Mouse (Mus musculus) stomach, embryonic 14.5 days (tissue): ENCODE results near the gene Ecm2. TPM values are rescaled to one million over a fixed set of nuclear protein-coding genes. Genes with fewer than 3 reads are reported as not detected.
A peak's percentile ranks its signal among the peaks of the same experiment; 100 is the strongest.

Source experiments
- ATAC-seq: fragments of 200-750 bp; cut with Nextera tagmentation; 2 replicates; pipeline ENCODE4 v1.8.0; 2017; ENCODE audit warnings: low read depth, moderate TSS enrichment; ENCODE audit not compliant: insufficient number of reproducible peaks, insufficient read depth, low FRiP score
- H3K27ac ChIP-seq: fragments of 300-500 bp; sonication (generic); 2 replicates; pipeline ENCODE4 v1.5.1; 2014; ENCODE audit warnings: mild to moderate bottlenecking, low read length, moderate library complexity, mixed read lengths
- H3K27me3 ChIP-seq: fragments of 300-500 bp; sonication (generic); 2 replicates; pipeline ENCODE4 v1.6.1; 2014; ENCODE audit warnings: low read length, control low read depth, mixed read lengths; ENCODE audit not compliant: control insufficient read depth, insufficient read depth
- H3K36me3 ChIP-seq: fragments of 300-500 bp; sonication (generic); 2 replicates; pipeline ENCODE4 v1.6.1; 2014; ENCODE audit warnings: mild to moderate bottlenecking, control low read depth, low read length, moderate library complexity, mixed read lengths; ENCODE audit not compliant: control insufficient read depth, insufficient read depth
- H3K4me1 ChIP-seq: fragments of 300-500 bp; sonication (generic); 2 replicates; pipeline ENCODE4 v1.6.1; 2014; ENCODE audit warnings: low read length, control low read depth, mixed read lengths; ENCODE audit not compliant: control insufficient read depth, insufficient read depth
- H3K4me2 ChIP-seq: fragments of 300-500 bp; sonication (generic); replicated peaks from 2 replicates; pipeline ENCODE4 v1.6.1; 2014; ENCODE audit warnings: low read depth, low read length, control low read depth
- H3K4me3 ChIP-seq: fragments of 300-500 bp; sonication (generic); 2 replicates; pipeline ENCODE4 v1.5.1; 2014; ENCODE audit warnings: low read depth, low read length, control low read depth
- H3K9ac ChIP-seq: fragments of 300-500 bp; sonication (generic); replicated peaks from 2 replicates; pipeline ENCODE4 v1.6.1; 2014; ENCODE audit warnings: low read depth, mild to moderate bottlenecking, control low read depth, low read length, moderate library complexity, mixed read lengths
- H3K9me3 ChIP-seq: fragments of 300-500 bp; sonication (generic); 2 replicates; pipeline ENCODE4 v1.6.1; 2016; ENCODE audit warnings: low read depth, low read length, control low read depth; ENCODE audit not compliant: control insufficient read depth
- WGBS: fragments of 180-500 bp; shearing (Covaris S2); extraction: QIAGEN DNeasy Blood & Tissue Kit; methylation state at CpG from one replicate; pipeline ENCODE4 v1.1.7; 2014; 5-methylcytosine and 5-hydroxymethylcytosine counted together
- polyA plus RNA-seq: library from polyadenylated mRNA; unstranded; fragments of >200 nt; fragmentation: Nextera tagmentation; extraction: Ambion mirVana; gene quantifications from 2 replicates; pipeline ENCODE4 v1.2.1, GENCODE M21; 2014

Ecm2 gene
- polyA plus RNA-seq, 1 experiment from 2014 or later = 0.88 TPM

- 62% methylated on average over 5 of the region's 5 CpGs for WGBS
- no peaks in the 10 kb centered on the region for H3K36me3 ChIP-seq
- no peak overlapping the region for H3K4me2 ChIP-seq
- no peak overlapping the region for H3K9ac ChIP-seq
- H3K4me1 ChIP-seq = peaks cover 18% of the 10 kb centered on the region; the same call in 1 of the 2 replicates
- no peaks in the 10 kb centered on the region for H3K9me3 ChIP-seq
- ATAC-seq = no peak
- no peak overlapping the region for H3K4me3 ChIP-seq
- H3K27me3 ChIP-seq = no peaks in the 10 kb centered on the region
- H3K27ac ChIP-seq = peak overlapping the region; percentile 80
Measured at GRCm38 (mm10) chr13:49480551-49480950, 24.1 kb upstream of the Ecm2 start.

- Histone ChIP-seq H3K4me2 (no peak overlapping the region), H3K27me3 (no peaks in the 10 kb centered on the region), H3K9ac (no peak overlapping the region), H3K4me3 (no peak overlapping the region), H3K27ac (no peak overlapping the region), H3K9me3 (no peaks in the 10 kb centered on the region), H3K36me3 (no peaks in the 10 kb centered on the region), H3K4me1 (peaks cover 3% of the 10 kb centered on the region; the same call in 1 of the 2 replicates)
- WGBS = 77% methylated on average over 5 of the region's 5 CpGs
- ATAC-seq = no peak
Measured at GRCm38 (mm10) chr13:49485388-49485787, 19.2 kb upstream of the Ecm2 start.

- 52% methylated on average over 6 of the region's 6 CpGs for WGBS
- Histone ChIP-seq H3K4me2 (no peak within 1 kb of the TSS), H3K27ac (no peak within 1 kb of the TSS), H3K27me3 (no peaks in the 10 kb centered on the region), H3K9me3 (no peaks in the 10 kb centered on the region), H3K36me3 (no peaks in the 10 kb centered on the region), H3K4me1 (no peaks in the 10 kb centered on the region), H3K9ac (no peak within 1 kb of the TSS), H3K4me3 (no peak within 1 kb of the TSS)
- ATAC-seq = no peak
Measured at GRCm38 (mm10) chr13:49492376-49493368, 11.9 kb upstream of the Ecm2 start, which contains the start of gene Tes3-ps. Tes3-ps (plus strand) TSS chr13:49493318.

- Histone ChIP-seq H3K27ac (no peak overlapping the region), H3K27me3 (no peaks in the 10 kb centered on the region), H3K4me1 (no peaks in the 10 kb centered on the region), H3K9me3 (no peaks in the 10 kb centered on the region), H3K4me3 (no peak overlapping the region), H3K4me2 (no peak overlapping the region), H3K9ac (no peak overlapping the region), H3K36me3 (no peaks in the 10 kb centered on the region)
- no peak for ATAC-seq
- WGBS = 72% methylated on average over 4 of the region's 4 CpGs
Measured at GRCm38 (mm10) chr13:49505776-49506175, 1.2 kb downstream of the Ecm2 start.

- Histone ChIP-seq H3K4me3 (no peak overlapping the region), H3K4me2 (no peak overlapping the region), H3K4me1 (no peaks in the 10 kb centered on the region), H3K9ac (no peak overlapping the region), H3K27me3 (no peaks in the 10 kb centered on the region), H3K9me3 (no peaks in the 10 kb centered on the region), H3K27ac (no peak overlapping the region), H3K36me3 (no peaks in the 10 kb centered on the region)
- WGBS = 51% methylated on average over 3 of the region's 3 CpGs
- no peak for ATAC-seq
Measured at GRCm38 (mm10) chr13:49507176-49507575, 2.6 kb downstream of the Ecm2 start.

GRCm38 (mm10) chr13:49518761-49519160, 14.2 kb downstream of the Ecm2 start:
- H3K4me3 ChIP-seq = no peak overlapping the region
- no peaks in the 10 kb centered on the region for H3K9me3 ChIP-seq
- no peaks in the 10 kb centered on the region for H3K36me3 ChIP-seq
- no peak overlapping the region for H3K27ac ChIP-seq
- no peaks in the 10 kb centered on the region for H3K27me3 ChIP-seq
- no peak overlapping the region for H3K4me2 ChIP-seq
- H3K4me1 ChIP-seq = 0 out of 2 replicates have a peak, but pooled peaks cover 3% of the 10 kb centered on the region
- no peak for ATAC-seq
- WGBS = 16% methylated on average over 2 of the region's 2 CpGs
- no peak overlapping the region for H3K9ac ChIP-seq

GRCm38 (mm10) chr13:49526235-49526634, 21.6 kb downstream of the Ecm2 start:
- Histone ChIP-seq H3K9ac (no peak overlapping the region), H3K27ac (no peak overlapping the region), H3K4me3 (no peak overlapping the region), H3K4me1 (no peaks in the 10 kb centered on the region), H3K4me2 (no peak overlapping the region), H3K27me3 (no peaks in the 10 kb centered on the region), H3K36me3 (no peaks in the 10 kb centered on the region), H3K9me3 (no peaks in the 10 kb centered on the region)
- no peak for ATAC-seq
- 78% methylated on average over 2 of the region's 2 CpGs for WGBS

GRCm38 (mm10) chr13:49530636-49531035, 26.0 kb downstream of the Ecm2 start:
- Histone ChIP-seq H3K27me3 (no peaks in the 10 kb centered on the region), H3K9ac (no peak overlapping the region), H3K36me3 (no peaks in the 10 kb centered on the region), H3K27ac (no peak overlapping the region), H3K4me2 (no peak overlapping the region), H3K4me3 (no peak overlapping the region), H3K9me3 (no peaks in the 10 kb centered on the region), H3K4me1 (0 out of 2 replicates have a peak, but pooled peaks cover 7% of the 10 kb centered on the region)
- no peak for ATAC-seq
- 89% methylated on average over 4 of the region's 4 CpGs for whole genome bisulfite sequencing
